Mouse (Mus musculus): ENCODE measurements around the gene Abhd12.

GRCm38 (mm10) chr2:150847436-150847995 is 57.0 kb downstream of the Abhd12 start:
- no peak for TF ChIP-seq CTCF (IDR thresholded peaks at IDR 0.05; ENCODE audit: extremely low read depth, insufficient read depth, insufficient read length, insufficient replicate concordance)
- no peak for TF ChIP-seq POLR2A (IDR thresholded peaks at IDR 0.05; ENCODE audit: low read depth, low read length)
